Mouse (Mus musculus) right cerebral cortex, postnatal 36 days (tissue): ENCODE data around the gene Adgrl1.

ENCODE experiments used
- DNase-seq, 2 experiments: peaks; one replicate each; pipeline ENCODE4 v3.0.0; 2022; ENCODE audit warnings: low spot score in 2 of 2, mixed read lengths in 1 of 2

Adgrl1 gene

GRCm38 (mm10) chr8:83901566-83902485, 1.9 kb downstream of the Adgrl1 start:
- no peak for DNase-seq

DNA sequence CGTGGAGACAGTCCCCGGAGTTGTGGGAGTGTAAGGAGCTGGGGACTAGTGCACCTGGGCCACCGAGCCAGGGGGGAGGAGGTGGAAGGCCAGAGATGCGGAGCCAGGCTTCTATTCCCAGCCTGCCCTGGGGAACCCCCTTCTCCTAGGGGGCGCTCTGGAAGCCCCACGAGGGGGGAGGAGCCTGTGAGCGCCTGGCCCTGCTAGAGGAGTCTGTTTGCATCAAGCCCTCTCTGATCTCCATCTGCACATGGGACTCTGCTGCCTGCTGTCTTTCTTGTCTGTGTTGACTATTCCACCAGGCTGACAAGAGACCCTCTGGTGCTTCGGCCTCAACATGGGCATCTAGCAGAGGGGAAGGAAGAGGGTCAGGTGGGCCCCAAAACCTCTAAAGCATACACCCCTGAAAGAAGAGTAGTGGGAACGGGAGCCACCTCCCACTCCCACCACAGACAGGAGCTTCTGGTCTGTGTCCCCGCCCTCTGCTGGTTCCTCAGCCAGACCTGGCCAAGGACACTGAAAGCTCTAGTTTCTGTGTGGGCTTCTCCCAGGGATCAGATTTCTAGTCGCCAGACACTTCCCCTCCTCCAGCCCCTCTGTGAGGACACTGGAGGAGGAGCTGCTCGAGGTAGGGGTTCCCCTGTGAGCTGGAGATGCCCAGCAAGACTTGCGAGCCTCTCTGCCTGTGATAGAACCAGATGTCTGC, 3.2 kb downstream of the Adgrl1 start:
- no peak for DNase-seq

DNA sequence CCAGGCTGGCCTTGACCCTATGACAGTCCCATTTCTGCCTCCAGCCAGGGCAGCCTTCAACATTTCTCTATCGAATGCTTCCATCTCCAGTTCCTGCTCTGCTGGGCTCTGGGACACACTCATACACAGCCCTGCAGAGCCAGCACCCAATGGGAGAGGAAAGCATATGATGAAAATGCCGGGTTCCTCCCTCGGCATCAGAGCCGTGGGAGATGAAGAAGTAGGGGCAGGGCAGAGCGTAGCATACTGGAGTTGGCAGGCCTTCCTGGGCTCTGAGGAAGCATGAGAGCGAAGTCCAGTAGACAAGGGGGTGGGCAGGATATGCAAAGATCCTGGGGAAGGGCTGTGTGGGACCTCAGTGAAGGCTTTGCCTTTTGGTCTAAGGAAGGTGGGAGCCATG, 8.7 kb downstream of the Adgrl1 start:
- no peak for DNase-seq

DNA sequence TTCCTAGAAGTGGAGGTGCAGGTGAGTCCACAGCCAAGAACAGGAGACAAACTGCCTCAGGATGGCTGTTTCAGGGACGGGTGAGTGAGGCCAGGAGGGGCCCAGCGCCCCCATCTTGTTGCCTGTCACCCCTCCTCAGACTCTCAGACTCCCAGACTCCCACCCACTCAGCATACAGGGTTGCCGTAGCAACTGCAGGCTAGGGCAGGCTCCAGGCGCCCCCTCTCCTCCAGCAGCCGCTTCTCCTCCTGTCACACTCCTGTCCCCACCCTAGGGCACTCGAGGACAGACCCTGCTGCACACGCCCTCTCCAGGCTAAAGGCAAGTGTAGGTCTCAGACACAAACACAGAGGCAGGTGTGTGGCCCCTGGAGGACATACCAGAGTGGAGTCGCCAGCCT, 9.4 kb downstream of the Adgrl1 start:
- DNase-seq = no peak

DNA sequence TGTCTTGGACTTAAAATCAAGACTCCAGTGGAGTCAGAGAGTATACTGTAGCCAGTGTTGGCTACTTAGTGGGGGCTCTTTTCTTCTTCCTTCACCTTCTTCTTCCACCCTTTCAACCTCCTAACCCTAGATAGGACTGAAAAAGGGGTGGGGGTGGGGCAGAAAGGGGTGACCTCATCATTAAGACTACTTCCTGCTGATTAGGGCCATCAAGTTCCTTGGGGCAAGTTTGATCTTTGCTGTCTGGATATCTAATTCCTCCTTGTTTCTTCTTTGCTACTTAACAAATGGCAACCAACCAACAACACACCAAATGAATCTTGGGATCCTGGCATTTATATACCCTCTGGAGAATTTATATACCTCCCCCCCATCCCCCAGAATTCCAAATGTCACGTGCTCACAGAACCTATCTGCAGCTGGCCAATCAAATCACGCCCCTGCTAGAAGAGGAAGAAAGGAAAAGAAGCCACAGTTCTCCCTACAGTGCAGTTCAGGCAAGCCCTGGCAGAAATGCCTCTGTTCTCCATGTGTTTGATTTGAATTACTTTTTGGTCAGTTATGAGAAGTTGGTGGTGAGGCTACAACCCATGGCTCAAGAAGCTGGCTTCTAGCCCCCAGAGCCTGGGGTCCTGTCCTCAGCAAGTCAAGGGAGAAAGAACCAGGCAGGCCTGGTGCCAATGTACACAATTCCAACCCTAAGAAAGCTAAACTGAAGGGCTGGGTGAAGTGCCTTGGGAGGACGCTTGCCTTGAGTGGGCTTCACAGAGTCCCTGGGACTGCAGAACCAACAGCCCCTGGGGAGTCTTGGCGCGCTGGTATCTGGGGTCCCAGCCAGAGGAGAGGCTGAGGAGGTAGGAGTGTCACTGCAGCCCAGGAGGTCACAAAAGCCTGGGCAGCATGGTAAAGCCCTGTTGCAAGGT, 12.2 kb downstream of the Adgrl1 start:
- no peak for DNase-seq

- DNase-seq = no peak
Observed at GRCm38 (mm10) chr8:83914232-83914631, 14.3 kb downstream of the Adgrl1 start.

DNA sequence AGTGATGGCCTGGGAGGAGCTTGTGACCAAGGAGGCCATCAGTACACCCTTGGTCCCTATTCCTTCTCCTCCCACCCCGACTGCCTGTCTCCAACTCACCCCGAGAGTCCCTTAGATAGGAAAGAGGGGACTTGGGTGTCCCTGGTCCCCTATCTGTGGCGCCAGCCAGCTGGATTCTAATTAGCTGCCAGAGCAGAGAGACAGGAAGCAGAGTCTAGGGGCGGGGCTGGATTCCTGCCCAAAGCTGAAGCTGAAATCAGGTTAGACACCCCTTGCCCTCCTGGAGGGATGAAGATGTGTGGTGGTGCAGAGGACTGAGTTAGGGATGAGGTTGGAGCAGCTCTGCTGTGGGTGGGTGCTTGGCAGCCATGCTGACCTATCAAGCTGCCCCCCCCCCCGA, 15.0 kb downstream of the Adgrl1 start:
- DNase-seq = no peak

GRCm38 (mm10) chr8:83916015-83916414, 16.1 kb downstream of the Adgrl1 start:
- DNase-seq = peak in 1 of 2 experiments; percentile 65

GRCm38 (mm10) chr8:83917566-83917965, 17.7 kb downstream of the Adgrl1 start:
- no peak for DNase-seq

- DNase-seq = peak; percentile 70 to 78
Observed at GRCm38 (mm10) chr8:83921558-83921957, 21.7 kb downstream of the Adgrl1 start.

DNA sequence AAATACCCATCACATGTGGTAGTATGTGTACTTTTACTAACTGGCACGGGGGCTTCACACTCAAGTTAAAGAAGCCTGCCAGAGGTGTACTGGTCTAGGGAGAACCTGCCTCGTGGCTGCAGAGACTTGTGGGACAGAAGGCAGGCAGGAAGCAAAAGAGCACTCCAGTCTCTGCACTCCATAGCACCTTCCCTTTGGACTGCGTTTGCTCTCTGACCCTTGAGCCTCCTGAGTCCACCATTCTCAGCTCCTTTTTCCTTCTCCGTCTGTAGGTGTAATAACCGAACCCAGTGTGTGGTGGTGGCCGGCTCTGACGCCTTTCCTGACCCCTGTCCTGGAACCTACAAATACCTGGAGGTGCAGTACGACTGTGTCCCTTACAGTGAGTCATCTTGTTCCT, 22.8 kb downstream of the Adgrl1 start:
- no peak for DNase-seq

- DNase-seq = no peak
Observed at GRCm38 (mm10) chr8:83924585-83924984, 24.7 kb downstream of the Adgrl1 start.

- no peak for DNase-seq
Observed at GRCm38 (mm10) chr8:83926266-83926665, 26.4 kb downstream of the Adgrl1 start.

- DNase-seq = no peak
Observed at GRCm38 (mm10) chr8:83934222-83934621, 34.3 kb downstream of the Adgrl1 start.

- no peak for DNase-seq
Observed at GRCm38 (mm10) chr8:83934994-83935393, 35.1 kb downstream of the Adgrl1 start.

GRCm38 (mm10) chr8:83935435-83935834, 35.5 kb downstream of the Adgrl1 start:
- DNase-seq = no peak

GRCm38 (mm10) chr8:83937645-83938044, 37.7 kb downstream of the Adgrl1 start:
- DNase-seq = no peak

DNA sequence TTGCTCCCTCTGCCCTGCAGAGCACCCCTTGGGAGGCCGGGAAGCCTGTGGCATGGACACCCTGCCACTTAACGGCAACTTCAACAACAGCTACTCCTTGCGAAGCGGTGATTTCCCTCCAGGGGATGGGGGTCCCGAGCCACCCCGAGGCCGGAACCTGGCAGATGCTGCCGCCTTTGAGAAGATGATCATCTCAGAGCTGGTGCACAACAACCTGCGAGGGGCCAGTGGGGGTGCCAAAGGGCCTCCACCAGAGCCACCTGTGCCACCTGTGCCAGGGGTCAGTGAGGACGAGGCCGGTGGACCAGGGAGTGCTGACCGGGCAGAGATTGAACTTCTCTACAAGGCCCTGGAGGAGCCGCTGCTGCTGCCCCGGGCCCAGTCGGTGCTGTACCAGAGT, 38.4 kb downstream of the Adgrl1 start:
- DNase-seq = no peak

- DNase-seq = no peak
Observed at GRCm38 (mm10) chr8:83941066-83941677, 41.3 kb downstream of the Adgrl1 start.

GRCm38 (mm10) chr8:83942446-83942845, 42.5 kb downstream of the Adgrl1 start:
- no peak for DNase-seq

DNA sequence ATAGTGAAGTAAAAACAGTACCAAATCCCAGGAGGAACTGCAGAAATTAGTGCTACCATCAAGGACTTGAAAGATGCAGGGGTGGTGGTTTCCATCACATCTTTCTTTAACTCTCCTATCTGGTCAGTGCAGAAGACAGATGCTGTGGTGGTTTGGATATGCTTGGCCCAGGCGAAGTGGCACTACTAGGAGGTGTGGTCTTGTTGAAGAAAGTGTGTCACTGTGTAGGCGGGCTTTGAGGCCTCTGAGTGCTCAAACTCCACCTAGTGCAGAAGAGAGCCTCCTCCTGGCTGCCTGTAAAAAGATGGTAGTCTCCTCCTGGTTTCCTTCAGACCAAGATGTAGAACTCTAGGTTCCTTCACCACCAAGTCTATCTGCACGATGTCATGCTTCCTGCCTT, 45.6 kb downstream of the Adgrl1 start:
- no peak for DNase-seq

DNA sequence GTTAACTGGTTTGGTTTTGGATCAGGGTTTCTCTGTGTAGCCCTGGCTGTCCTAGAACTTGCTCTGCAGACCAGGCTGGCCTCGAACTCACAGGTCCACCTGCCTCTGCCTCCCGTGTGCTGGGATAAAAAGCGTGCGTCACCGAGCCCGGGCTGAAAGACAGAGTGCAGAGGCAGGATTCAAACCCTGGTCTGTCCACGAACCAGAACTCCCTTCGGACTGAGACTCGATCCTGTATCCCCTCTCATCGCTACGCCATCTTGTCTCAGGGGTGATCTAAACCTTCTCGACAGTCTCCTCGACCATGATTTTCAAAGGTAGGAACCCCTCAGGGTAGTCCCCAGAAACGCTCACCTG, 54.8 kb downstream of the Adgrl1 start:
- DNase-seq = no peak
